Mouse (Mus musculus) cerebellum, adult 2 months (tissue): ENCODE data around the gene Rgr.

Experiments used
- CTCF ChIP-seq: fragments of 200-500 bp; IDR thresholded peaks from 2 replicates; pipeline ENCODE4 v1.5.1; 2011; ENCODE audit warnings: low read depth, mild to moderate bottlenecking, control low read depth, low read length, moderate library complexity, borderline replicate concordance; ENCODE audit not compliant: insufficient read depth
- POLR2A ChIP-seq: fragments of 200-500 bp; IDR thresholded peaks from 2 replicates; pipeline ENCODE4 v1.6.1; 2011; ENCODE audit warnings: low read length, control low read depth, borderline replicate concordance; ENCODE audit not compliant: insufficient read depth

DNA sequence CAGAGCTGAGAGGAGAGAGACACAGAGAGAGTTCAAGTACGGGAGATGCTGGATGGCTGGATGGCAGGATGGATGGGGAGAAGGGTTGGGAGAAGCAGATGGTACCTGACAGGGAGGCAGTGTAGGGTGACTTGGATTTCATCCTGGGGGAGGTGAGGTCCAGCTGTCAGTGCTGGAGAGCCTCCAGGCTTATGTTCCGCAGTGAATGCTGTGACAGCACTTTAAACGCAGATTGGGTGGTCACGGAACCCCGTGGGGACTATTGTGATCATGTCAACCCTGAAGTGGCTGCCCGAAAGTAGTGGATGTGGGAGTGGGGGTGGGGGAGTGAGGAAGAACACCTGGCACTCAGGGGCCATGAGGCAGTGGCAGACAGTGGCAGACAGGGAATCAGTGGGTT is 45.7 kb upstream of the Rgr start:
- TF ChIP-seq CTCF (no peak), POLR2A (no peak)
